Mouse (Mus musculus): ENCODE data around the gene Pard3. TPM values are rescaled to one million over a fixed set of nuclear protein-coding genes. Genes with fewer than 3 reads are reported as not detected.

Gene Pard3
- polyA plus RNA-seq, 1 experiment = 10.4 TPM

- no peak for TF ChIP-seq CTCF (IDR thresholded peaks at IDR 0.05; ENCODE audit: borderline replicate concordance, control insufficient read depth, extremely low read depth, insufficient read depth, low read length, poor library complexity)
- no peak for DNase-seq
- no peak overlapping the region for H3K4me3 ChIP-seq (ENCODE audit: control insufficient read depth, insufficient read depth, low read length)
- no peak overlapping the region for H3K27ac ChIP-seq (ENCODE audit: control insufficient read depth, insufficient read depth, low read length)
- WGBS = 32% methylated on average over 12 of the region's 12 CpGs
- no peaks in the 10 kb centered on the region for H3K27me3 ChIP-seq (ENCODE audit: control insufficient read depth, insufficient read depth, low read length)
- H3K4me1 ChIP-seq (replicated peaks; ENCODE audit: control insufficient read depth, insufficient read depth, low read length) = peaks cover 2% of the 10 kb centered on the region; the same call in 1 of the 2 replicates
- no peaks in the 10 kb centered on the region for H3K36me3 ChIP-seq (ENCODE audit: control insufficient read depth, insufficient read depth, low read length)
Measured at GRCm38 (mm10) chr8:127330258-127331187, 266.8 kb downstream of the Pard3 start.

- WGBS = 100% methylated on average over 1 of the region's 1 CpGs
- no peak overlapping the region for H3K4me3 ChIP-seq (ENCODE audit: control insufficient read depth, insufficient read depth, low read length)
- peak; percentile 69 for DNase-seq
- H3K36me3 ChIP-seq (ENCODE audit: control insufficient read depth, insufficient read depth, low read length) = no peaks in the 10 kb centered on the region
- TF ChIP-seq CTCF (IDR thresholded peaks at IDR 0.05; ENCODE audit: borderline replicate concordance, control insufficient read depth, extremely low read depth, insufficient read depth, low read length, poor library complexity) (no peak), POLR2A (IDR thresholded peaks at IDR 0.05; ENCODE audit: control insufficient read depth, extremely low read depth, insufficient read depth, low read length, poor library complexity) (no peak)
- no peaks in the 10 kb centered on the region for H3K4me1 ChIP-seq (replicated peaks; ENCODE audit: control insufficient read depth, insufficient read depth, low read length)
- H3K27me3 ChIP-seq (ENCODE audit: control insufficient read depth, insufficient read depth, low read length) = no peaks in the 10 kb centered on the region
- H3K27ac ChIP-seq (ENCODE audit: control insufficient read depth, insufficient read depth, low read length) = no peak overlapping the region
Measured at GRCm38 (mm10) chr8:127331751-127332150, 268.1 kb downstream of the Pard3 start.

GRCm38 (mm10) chr8:127335216-127335615 is 271.5 kb downstream of the Pard3 start:
- 98% methylated on average over 1 of the region's 1 CpGs for WGBS
- DNase-seq = no peak

GRCm38 (mm10) chr8:127338183-127338582 is 274.5 kb downstream of the Pard3 start:
- no peak for DNase-seq
- Histone ChIP-seq H3K4me1 (replicated peaks; ENCODE audit: control insufficient read depth, insufficient read depth, low read length) (no peaks in the 10 kb centered on the region), H3K27ac (ENCODE audit: control insufficient read depth, insufficient read depth, low read length) (no peak overlapping the region), H3K27me3 (ENCODE audit: control insufficient read depth, insufficient read depth, low read length) (no peaks in the 10 kb centered on the region), H3K36me3 (ENCODE audit: control insufficient read depth, insufficient read depth, low read length) (no peaks in the 10 kb centered on the region), H3K4me3 (ENCODE audit: control insufficient read depth, insufficient read depth, low read length) (no peak overlapping the region)
- no peak for TF ChIP-seq POLR2A (IDR thresholded peaks at IDR 0.05; ENCODE audit: control insufficient read depth, extremely low read depth, insufficient read depth, low read length, poor library complexity)
- no peak for TF ChIP-seq CTCF (IDR thresholded peaks at IDR 0.05; ENCODE audit: borderline replicate concordance, control insufficient read depth, extremely low read depth, insufficient read depth, low read length, poor library complexity)
- WGBS = 90% methylated on average over 11 of the region's 11 CpGs

More at GRCm38 (mm10) chr8:127335216-127335615, 271.5 kb downstream of the Pard3 start:
- Histone ChIP-seq H3K4me1 (replicated peaks; ENCODE audit: control insufficient read depth, insufficient read depth, low read length) (no peaks in the 10 kb centered on the region), H3K27me3 (ENCODE audit: control insufficient read depth, insufficient read depth, low read length) (no peaks in the 10 kb centered on the region), H3K27ac (ENCODE audit: control insufficient read depth, insufficient read depth, low read length) (no peak overlapping the region), H3K4me3 (ENCODE audit: control insufficient read depth, insufficient read depth, low read length) (no peak overlapping the region), H3K36me3 (ENCODE audit: control insufficient read depth, insufficient read depth, low read length) (no peaks in the 10 kb centered on the region)
- TF ChIP-seq POLR2A (IDR thresholded peaks at IDR 0.05; ENCODE audit: control insufficient read depth, extremely low read depth, insufficient read depth, low read length, poor library complexity) = no peak

DNA sequence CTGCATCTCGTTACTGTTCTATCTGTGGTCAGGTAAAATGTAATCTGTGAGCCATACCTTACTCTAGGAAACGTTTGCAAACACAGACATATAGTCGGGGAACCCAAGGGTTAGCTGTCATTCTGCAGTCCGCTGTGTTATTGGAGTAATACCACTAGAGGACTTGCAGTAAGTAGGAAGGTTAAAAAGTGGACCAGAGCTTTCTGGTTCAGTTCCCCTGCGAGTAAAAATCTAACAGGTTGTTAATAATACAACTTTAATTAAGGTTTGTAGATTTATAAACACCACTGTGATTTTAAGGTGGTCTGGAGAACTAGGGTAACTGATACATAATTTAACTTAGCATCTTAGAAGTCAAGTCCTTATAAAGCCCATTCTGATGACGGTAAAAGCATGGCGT is 277.4 kb downstream of the Pard3 start:
- TF ChIP-seq POLR2A (IDR thresholded peaks at IDR 0.05; ENCODE audit: control insufficient read depth, extremely low read depth, insufficient read depth, low read length, poor library complexity) (no peak), CTCF (IDR thresholded peaks at IDR 0.05; ENCODE audit: borderline replicate concordance, control insufficient read depth, extremely low read depth, insufficient read depth, low read length, poor library complexity) (no peak)
- Histone ChIP-seq H3K27ac (ENCODE audit: control insufficient read depth, insufficient read depth, low read length) (no peak overlapping the region), H3K4me1 (replicated peaks; ENCODE audit: control insufficient read depth, insufficient read depth, low read length) (no peaks in the 10 kb centered on the region), H3K36me3 (ENCODE audit: control insufficient read depth, insufficient read depth, low read length) (no peaks in the 10 kb centered on the region), H3K4me3 (ENCODE audit: control insufficient read depth, insufficient read depth, low read length) (no peak overlapping the region), H3K27me3 (ENCODE audit: control insufficient read depth, insufficient read depth, low read length) (no peaks in the 10 kb centered on the region)
- no peak for DNase-seq
- 93% methylated on average over 7 of the region's 7 CpGs for WGBS

GRCm38 (mm10) chr8:127343115-127343514 is 279.4 kb downstream of the Pard3 start:
- Histone ChIP-seq H3K4me3 (ENCODE audit: control insufficient read depth, insufficient read depth, low read length) (no peak overlapping the region), H3K4me1 (replicated peaks; ENCODE audit: control insufficient read depth, insufficient read depth, low read length) (no peaks in the 10 kb centered on the region), H3K36me3 (ENCODE audit: control insufficient read depth, insufficient read depth, low read length) (no peaks in the 10 kb centered on the region), H3K27me3 (ENCODE audit: control insufficient read depth, insufficient read depth, low read length) (no peaks in the 10 kb centered on the region), H3K27ac (ENCODE audit: control insufficient read depth, insufficient read depth, low read length) (no peak overlapping the region)
- no peak for DNase-seq
- no peak for TF ChIP-seq CTCF (IDR thresholded peaks at IDR 0.05; ENCODE audit: borderline replicate concordance, control insufficient read depth, extremely low read depth, insufficient read depth, low read length, poor library complexity)
- TF ChIP-seq POLR2A (IDR thresholded peaks at IDR 0.05; ENCODE audit: control insufficient read depth, extremely low read depth, insufficient read depth, low read length, poor library complexity) = no peak
- WGBS = 92% methylated on average over 2 of the region's 2 CpGs
